Mouse (Mus musculus): Measurements from ENCODE around the gene Epb41l2.

- no peak for TF ChIP-seq CTCF (IDR thresholded peaks at IDR 0.05; ENCODE audit: borderline replicate concordance, control insufficient read depth, extremely low read depth, insufficient read depth, low read length, poor library complexity)
- TF ChIP-seq POLR2A (IDR thresholded peaks at IDR 0.05; ENCODE audit: control insufficient read depth, extremely low read depth, insufficient read depth, low read length, poor library complexity) = no peak
Measured at GRCm38 (mm10) chr10:25430862-25431261, 71.3 kb downstream of the Epb41l2 start.
